Comparison of ENCODE assay signal across 16 mouse cellular contexts in the genomic region with DNA sequence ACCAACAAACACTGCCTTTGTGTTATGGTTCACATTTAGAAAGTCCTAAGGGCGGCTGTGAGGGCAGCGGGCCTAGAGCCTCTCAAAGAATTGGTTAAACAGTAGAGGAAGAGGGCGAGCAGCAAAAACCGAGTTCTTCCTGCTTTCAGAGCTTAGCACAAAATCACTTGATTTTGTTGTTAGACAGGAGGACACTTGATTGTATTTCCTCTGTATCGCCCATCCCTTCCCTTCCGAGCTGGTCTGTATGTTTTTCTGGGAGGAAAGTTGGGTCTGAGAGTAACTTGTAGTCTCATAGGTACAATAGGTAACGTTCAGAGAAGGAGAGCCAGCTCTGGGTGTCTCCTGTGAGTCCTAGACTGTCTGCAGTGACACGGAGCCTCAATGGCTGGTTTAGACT.
"Had no signal": no experiment of that assay in that cellular context is flagged by ENCODE, and none has a peak within 500 bp of the region (broad histone marks: within the 10 kb centered on the region; RNA-seq: fewer than 3 reads in every experiment).

No protein-coding gene starts in this region.

- H3K27me3 ChIP-seq: limb, embryonic 15.5 days; liver, embryonic 12.5 days; megakaryocyte, embryonic 14.5 days; midbrain, embryonic 15.5 days; neural tube, embryonic 15.5 days had no signal

- ATAC-seq: liver, embryonic 12.5 days; midbrain, embryonic 15.5 days had no signal

- H3K9me3 ChIP-seq: limb, embryonic 15.5 days; liver, embryonic 12.5 days; megakaryocyte, embryonic 14.5 days; midbrain, embryonic 15.5 days; neural tube, embryonic 15.5 days had no signal

- H3K9ac ChIP-seq: limb, embryonic 15.5 days; liver, embryonic 12.5 days; lung, embryonic 14.5 days; midbrain, embryonic 15.5 days; neural tube, embryonic 15.5 days had no signal

- H3K4me3 ChIP-seq: layer of hippocampus, adult 2 months; limb, embryonic 15.5 days; liver, embryonic 12.5 days; megakaryocyte, embryonic 14.5 days; midbrain, embryonic 15.5 days; neural tube, embryonic 15.5 days had no signal

- DNase-seq: kidney, adult 11 months; kidney, adult 9 months; kidney, postnatal 4 days; lung, embryonic 14.5 days; lung, postnatal 10 days; right cerebral cortex, adult 18-20 months; right cerebral cortex, postnatal 25 days had no signal

- H3K4me2 ChIP-seq: limb, embryonic 15.5 days; liver, embryonic 12.5 days; lung, embryonic 14.5 days; midbrain, embryonic 11.5 days; midbrain, embryonic 15.5 days; neural tube, embryonic 15.5 days had no signal

- H3K27ac ChIP-seq: kidney, postnatal 0 days; layer of hippocampus, adult 2 months; limb, embryonic 15.5 days; liver, embryonic 12.5 days; macrophage; midbrain, embryonic 15.5 days; neural tube, embryonic 15.5 days had no signal

- H3K4me1 ChIP-seq: limb, embryonic 15.5 days; midbrain, embryonic 15.5 days; neural tube, embryonic 15.5 days had no signal
